Mouse (Mus musculus): ENCODE measurements around the gene Olfr697.

DNA sequence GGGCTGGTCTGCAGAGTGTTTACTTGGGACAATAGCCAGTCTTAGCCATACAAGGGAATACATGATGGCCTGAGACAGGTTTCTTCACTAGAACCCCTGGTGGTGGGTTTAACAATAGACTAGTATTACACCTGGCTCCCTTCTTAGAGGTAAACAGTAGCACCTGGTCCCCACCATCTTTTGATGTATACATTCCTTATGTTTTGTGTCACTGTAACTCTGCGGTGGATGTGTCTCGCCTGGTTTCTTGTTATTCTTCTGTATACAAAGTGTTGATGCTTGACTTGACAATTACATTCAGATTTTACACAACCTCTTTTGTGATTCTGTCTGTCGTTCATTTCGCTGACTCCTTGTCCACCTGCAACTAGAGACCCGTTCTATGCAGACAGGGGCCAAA lies 3.6 kb upstream of the Olfr697 start:
- TF ChIP-seq CTCF (IDR thresholded peaks at IDR 0.05; ENCODE audit: extremely low read depth, insufficient read length, insufficient replicate concordance, low read depth, low read length) (no peak), POLR2A (IDR thresholded peaks at IDR 0.05; ENCODE audit: low read depth, low read length) (no peak)

Measured in small intestine, adult 2 months (tissue).